Mouse (Mus musculus): ENCODE data around the gene Htr3b. TPM values are rescaled to one million over a fixed set of nuclear protein-coding genes. Genes with fewer than 3 reads are reported as not detected.
"Not testable (repeated sequence)": the region's sequence is repeated elsewhere in the genome, so short reads cannot be mapped to it uniquely, and the experiment has no call there.

Gene Htr3b
- total RNA-seq (2021): not detected
- long read RNA-seq, experiment 1: 0 reads
- long read RNA-seq, experiment 2: 0 reads

DNA sequence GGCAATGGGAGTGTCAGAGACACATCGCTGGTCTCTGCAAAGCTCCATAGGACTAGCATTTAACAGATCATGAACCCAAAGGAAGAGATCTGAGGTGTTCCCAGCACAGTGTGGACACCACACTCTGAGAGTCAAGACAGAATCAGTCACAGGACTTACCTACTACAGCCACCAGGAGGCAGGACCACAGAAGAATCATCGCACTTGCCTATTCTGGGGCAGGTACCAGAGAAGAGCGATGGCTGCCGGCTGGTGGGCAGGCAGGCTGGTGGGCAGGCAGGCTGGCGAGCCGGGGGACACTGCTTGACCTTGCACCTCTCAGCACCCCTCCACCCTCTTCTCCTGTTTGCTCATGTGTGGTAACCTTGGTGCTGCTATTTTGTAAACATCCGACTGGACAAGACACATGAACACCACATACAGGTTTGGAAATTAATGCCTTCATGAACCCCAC is at the start of gene Htr3b:
TSS of gene Htr3b (minus strand) at position 404 of the 454 bp plus-strand sequence.
- DNase-seq (ENCODE audit: low spot score in 2 of 2): no peak
- intact Hi-C loops (cut with DNase I): no loop called here

GRCm38 (mm10) chr9:48999256-48999655 is 34.5 kb upstream of the Htr3b start:
- DNase-seq (ENCODE audit: low spot score in 2 of 2): no peak
- intact Hi-C loops (cut with DNase I): no loop called here

DNA sequence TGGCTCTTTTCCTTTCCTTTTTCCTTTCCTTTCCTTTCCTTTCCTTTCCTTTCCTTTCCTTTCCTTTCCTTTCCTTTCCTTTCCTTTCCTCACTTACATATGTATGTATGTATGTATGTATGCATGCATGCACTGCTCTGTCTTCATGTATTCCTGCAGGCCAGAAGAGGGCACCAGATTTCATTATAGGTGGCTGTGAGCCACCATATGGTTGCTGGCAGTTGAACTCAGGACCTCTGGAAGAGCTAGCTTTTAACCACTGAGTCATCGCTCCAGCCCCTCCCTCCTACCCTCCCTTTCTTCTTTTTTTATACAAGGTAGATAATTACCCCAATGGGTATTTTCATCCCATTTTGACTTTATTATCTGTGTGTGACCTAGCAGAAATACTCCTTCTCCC is 30.9 kb upstream of the Htr3b start:
- DNase-seq (ENCODE audit: low spot score in 2 of 2): no peak
- intact Hi-C loops (cut with DNase I): no loop called here

GRCm38 (mm10) chr9:48994779-48995178 is 30.0 kb upstream of the Htr3b start:
- no peak for DNase-seq (ENCODE audit: low spot score in 2 of 2)
- intact Hi-C loops (cut with DNase I): no loop called here

DNA sequence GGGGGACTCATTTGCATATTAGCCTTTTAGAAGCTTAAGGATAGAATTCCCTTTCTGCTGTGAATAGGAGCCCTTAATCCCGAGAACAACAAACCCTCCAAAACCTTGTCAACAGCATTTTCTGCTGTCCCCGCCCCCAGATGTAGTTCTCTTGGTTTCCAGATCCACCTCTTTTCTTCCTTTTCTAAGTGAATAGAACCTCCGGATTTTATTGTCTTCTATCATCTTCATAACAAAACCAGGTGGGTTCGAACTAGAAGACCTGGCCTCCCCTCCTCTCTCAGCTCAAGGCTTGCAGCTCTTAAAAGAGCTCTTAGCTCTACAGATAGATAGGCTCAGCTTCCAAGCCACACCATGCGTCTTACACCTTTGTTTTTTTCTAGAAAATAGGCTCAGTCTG is 26.9 kb upstream of the Htr3b start:
- intact Hi-C loops (cut with DNase I): no loop called here
- DNase-seq (ENCODE audit: low spot score in 2 of 2): no peak

DNA sequence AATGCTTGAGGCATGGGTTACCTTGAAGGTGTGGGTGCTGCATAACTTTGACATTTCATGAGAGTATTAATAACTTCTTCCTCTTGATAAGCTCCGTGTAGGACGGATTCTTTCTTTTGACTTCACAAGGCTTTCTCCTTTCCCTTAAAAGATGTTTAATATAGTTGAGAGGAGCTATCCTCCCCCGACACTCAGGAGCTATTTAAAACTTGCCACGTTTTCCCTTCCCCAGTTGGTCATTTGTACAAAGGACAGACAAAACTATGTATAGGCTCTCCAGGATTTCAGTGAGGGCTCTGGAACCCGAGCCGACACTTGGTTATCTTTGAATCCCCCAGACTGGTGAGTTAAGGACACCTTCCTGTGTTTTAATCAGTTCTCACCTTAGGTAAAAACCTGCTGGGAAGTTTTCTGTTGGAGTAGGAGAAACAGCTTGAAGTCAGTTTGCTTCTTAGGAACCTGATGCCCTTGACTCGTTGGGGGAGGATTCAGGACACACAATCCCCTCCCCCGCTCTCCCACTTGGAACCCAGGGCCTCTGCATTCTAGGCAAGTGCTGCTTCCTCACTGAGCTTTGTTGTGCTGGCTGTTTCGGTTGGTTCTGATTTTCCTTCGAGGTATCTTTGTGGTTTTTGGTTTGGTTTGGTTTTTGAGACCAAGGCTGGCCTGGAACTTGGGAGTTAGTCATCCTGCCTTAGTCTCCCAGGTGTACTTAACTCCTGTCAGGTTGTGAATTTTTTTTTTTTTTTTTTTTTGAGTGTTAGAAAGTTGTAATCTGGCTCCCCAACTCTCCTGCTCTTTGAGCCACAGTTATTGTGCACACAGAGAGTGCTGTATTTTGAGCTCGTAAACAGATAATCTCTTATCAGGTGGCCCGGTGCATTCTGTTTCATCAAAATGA is 22.7 kb upstream of the Htr3b start:
- intact Hi-C loops (cut with DNase I): no loop called here
- peak in 1 of 2 experiments; percentile 17 for DNase-seq (ENCODE audit: low spot score in 2 of 2)

DNA sequence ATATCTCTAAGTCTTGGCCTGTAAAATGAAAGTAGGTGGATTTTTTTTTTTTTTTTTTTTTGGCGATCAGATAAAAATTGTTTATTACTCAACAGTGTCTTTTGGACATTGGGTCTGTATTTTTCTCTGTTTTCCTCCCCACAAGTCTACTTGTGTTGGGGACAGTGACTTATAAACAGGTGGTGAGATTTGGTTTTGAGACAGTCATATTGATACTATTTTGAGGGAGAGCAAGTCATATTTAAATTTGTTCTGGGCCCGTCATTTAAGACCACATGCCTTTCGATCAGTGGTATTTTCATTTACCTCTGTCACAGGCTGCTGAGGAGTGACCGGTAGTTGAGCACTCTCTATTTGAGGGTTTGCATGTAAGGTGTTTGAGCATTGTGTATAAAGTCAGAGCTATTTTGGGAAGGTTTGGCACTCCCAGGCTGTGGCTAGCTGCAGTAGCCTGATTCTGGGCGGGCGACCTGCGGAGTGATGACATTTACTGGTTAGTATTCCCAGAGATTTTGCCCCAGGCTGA is 21.9 kb upstream of the Htr3b start:
- intact Hi-C loops (cut with DNase I): no loop called here
- DNase-seq (ENCODE audit: low spot score in 2 of 2): no peak

- intact Hi-C loops (cut with DNase I): no loop called here
- no peak for DNase-seq (ENCODE audit: low spot score in 2 of 2)
Measured at GRCm38 (mm10) chr9:48985708-48986088, 20.9 kb upstream of the Htr3b start.

- DNase-seq (ENCODE audit: low spot score in 2 of 2): peak; percentile 97 to 98
- intact Hi-C loops (cut with DNase I): no loop called here
Measured at GRCm38 (mm10) chr9:48984845-48985707, 20.3 kb upstream of the Htr3b start, which contains the start of gene Usp28. Gene Usp28 (plus strand): TSS chr9:48985375.

- DNase-seq (ENCODE audit: low spot score in 2 of 2): no peak
- intact Hi-C loops (cut with DNase I): no loop called here
Measured at GRCm38 (mm10) chr9:48984320-48984844, 19.6 kb upstream of the Htr3b start.

DNA sequence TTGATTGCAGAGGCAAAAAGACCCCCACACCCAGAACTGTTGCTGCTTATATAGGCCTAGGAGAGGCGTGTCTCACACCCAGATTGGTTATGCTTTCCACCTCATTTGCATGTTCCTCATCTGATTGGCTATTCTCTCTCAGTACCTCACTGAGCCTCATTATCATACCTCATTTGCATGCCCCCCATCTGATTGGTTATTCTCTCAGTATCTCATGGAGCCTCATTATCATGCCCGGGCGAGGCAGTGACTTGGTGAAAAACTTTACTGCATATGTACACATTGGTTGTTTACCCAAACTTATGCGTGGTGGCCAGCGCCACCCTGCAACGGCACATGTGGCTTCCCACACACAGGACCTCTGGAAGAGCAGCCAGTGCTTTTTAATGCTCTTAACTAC is 19.0 kb upstream of the Htr3b start:
- intact Hi-C loops (cut with DNase I); DNase-seq (ENCODE audit: low spot score in 2 of 2): not testable (repeated sequence)

GRCm38 (mm10) chr9:48981827-48982226 is 17.0 kb upstream of the Htr3b start:
- intact Hi-C loops (cut with DNase I): no loop called here
- DNase-seq (ENCODE audit: low spot score in 2 of 2): no peak

- intact Hi-C loops (cut with DNase I): no loop called here
- no peak for DNase-seq (ENCODE audit: low spot score in 2 of 2)
Measured at GRCm38 (mm10) chr9:48980781-48981180, 16.0 kb upstream of the Htr3b start.

GRCm38 (mm10) chr9:48980371-48980770 is 15.6 kb upstream of the Htr3b start:
- intact Hi-C loops (cut with DNase I): no loop called here
- no peak for DNase-seq (ENCODE audit: low spot score in 2 of 2)

- no peak for DNase-seq (ENCODE audit: low spot score in 2 of 2)
- intact Hi-C loops (cut with DNase I): no loop called here
Measured at GRCm38 (mm10) chr9:48976661-48977355, 12.0 kb upstream of the Htr3b start.

DNA sequence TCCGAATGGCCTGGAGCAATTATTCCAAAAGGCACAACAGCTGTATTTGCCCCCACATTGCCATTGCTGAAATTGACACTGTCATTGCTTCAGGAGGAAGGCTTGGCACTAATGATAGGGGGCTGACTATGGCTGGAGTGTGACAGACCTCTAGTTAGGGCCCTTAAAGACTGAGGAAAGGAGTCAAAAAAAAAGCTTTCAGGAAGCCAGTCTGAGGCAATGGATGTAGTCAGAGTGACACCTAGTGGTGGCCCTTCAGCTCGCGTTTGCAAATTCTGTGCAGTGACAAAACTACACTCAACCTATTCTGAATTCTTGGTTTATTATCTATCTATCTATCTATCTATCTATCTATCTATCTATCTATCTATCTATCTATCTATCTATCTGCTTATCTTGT is 7.7 kb upstream of the Htr3b start:
- intact Hi-C loops (cut with DNase I): loop anchor here (2.0 to 5.0 kb wide), 2 partner anchors 80 to 328 kb away; no protein-coding TSS in a partner anchor
- DNase-seq (ENCODE audit: low spot score in 2 of 2): peak; percentile 73 to 80

- intact Hi-C loops (cut with DNase I): no loop called here
- DNase-seq (ENCODE audit: low spot score in 2 of 2): no peak
Measured at GRCm38 (mm10) chr9:48962131-48962530, 2.7 kb downstream of the Htr3b start.

GRCm38 (mm10) chr9:48961314-48961713 is 3.5 kb downstream of the Htr3b start:
- DNase-seq (ENCODE audit: low spot score in 2 of 2): no peak
- intact Hi-C loops (cut with DNase I): no loop called here

- intact Hi-C loops (cut with DNase I): no loop called here
Measured at GRCm38 (mm10) chr9:48947565-48947964, 17.2 kb downstream of the Htr3b start.

More at GRCm38 (mm10) chr9:48947565-48947964, 17.2 kb downstream of the Htr3b start:
- DNase-seq (ENCODE audit: low spot score in 2 of 2): no peak
